Mouse (Mus musculus) heart, adult 2 months (tissue): Measurements from ENCODE around the gene Gm10197. TPM values are rescaled to one million over a fixed set of nuclear protein-coding genes. Genes with fewer than 3 reads are reported as not detected.

Experiments used
- DNase-seq, 2 experiments: peaks; one replicate each; pipeline ENCODE4 v3.0.0; 2021
- H3K27ac ChIP-seq: fragments of 200-600 bp; 2 replicates; pipeline ENCODE4 v1.8.1; 2022
- H3K27me3 ChIP-seq: fragments of 200-500 bp; 2 replicates; pipeline ENCODE4 v1.6.1; 2012; ENCODE audit warnings: mild to moderate bottlenecking, low read length, inconsistent platforms, mixed read lengths; ENCODE audit not compliant: control insufficient read depth, insufficient read depth
- H3K36me3 ChIP-seq: fragments of 200-500 bp; 2 replicates; pipeline ENCODE4 v1.6.1; 2012; ENCODE audit warnings: low read length, inconsistent platforms; ENCODE audit not compliant: control insufficient read depth, insufficient read depth
- H3K4me1 ChIP-seq: fragments of 200-500 bp; 2 replicates; pipeline ENCODE4 v1.6.1; 2011; ENCODE audit warnings: low read length; ENCODE audit not compliant: control insufficient read depth, insufficient read depth
- H3K4me3 ChIP-seq: fragments of 200-600 bp; 2 replicates; pipeline ENCODE4 v1.8.1; 2022
- H3K79me2 ChIP-seq: fragments of 200-500 bp; replicated peaks from 2 replicates; pipeline ENCODE4 v1.6.1; 2012; ENCODE audit warnings: mild to moderate bottlenecking, inconsistent platforms, low read length, moderate library complexity, mixed read lengths; ENCODE audit not compliant: control insufficient read depth, insufficient read depth
- H3K9ac ChIP-seq: fragments of 200-500 bp; 2 replicates; pipeline ENCODE4 v1.6.1; 2012; ENCODE audit warnings: low read depth, mild to moderate bottlenecking, control low read depth, inconsistent platforms, low read length, mixed read lengths
- CTCF ChIP-seq: fragments of 200-600 bp; IDR thresholded peaks from 2 replicates; pipeline ENCODE4 v1.8.1; 2022; ENCODE audit warnings: antibody characterized with exemption, mild to moderate bottlenecking, moderate library complexity
- EP300 ChIP-seq: fragments of 200-500 bp; IDR thresholded peaks from 2 replicates; pipeline ENCODE4 v1.6.1; 2011; ENCODE audit warnings: low read depth, low read length, control low read depth; ENCODE audit not compliant: insufficient read depth
- POLR2A ChIP-seq: fragments of 200-500 bp; IDR thresholded peaks from 2 replicates; pipeline ENCODE4 v1.6.1; 2011; ENCODE audit warnings: mild to moderate bottlenecking, low read depth, low read length, control low read depth; ENCODE audit not compliant: insufficient read depth
- WGBS: fragments of 180-500 bp; shearing (Covaris S2); methylation state at CpG from one replicate; pipeline ENCODE4 v1.1.7; 2018; 5-methylcytosine and 5-hydroxymethylcytosine counted together
- intact Hi-C: fragments of 180-260 bp; cut with DNase I; formaldehyde crosslinking; loops from one replicate; pipeline ENCODE4 v1.15.1; 2025
- polyA plus RNA-seq: library from polyadenylated mRNA; depleted of rRNA; stranded (reverse); fragments of >200 nt; gene quantifications from 2 replicates; pipeline ENCODE4 v1.2.3, GENCODE M21; 2012
- total RNA-seq, 2 experiments: library from RNA; stranded (reverse); gene quantifications; 2 replicates each; pipeline ENCODE4 v1.2.3; 2021

Gm10197 gene
- total and polyA plus RNA-seq, 3 experiments: not detected

DNA sequence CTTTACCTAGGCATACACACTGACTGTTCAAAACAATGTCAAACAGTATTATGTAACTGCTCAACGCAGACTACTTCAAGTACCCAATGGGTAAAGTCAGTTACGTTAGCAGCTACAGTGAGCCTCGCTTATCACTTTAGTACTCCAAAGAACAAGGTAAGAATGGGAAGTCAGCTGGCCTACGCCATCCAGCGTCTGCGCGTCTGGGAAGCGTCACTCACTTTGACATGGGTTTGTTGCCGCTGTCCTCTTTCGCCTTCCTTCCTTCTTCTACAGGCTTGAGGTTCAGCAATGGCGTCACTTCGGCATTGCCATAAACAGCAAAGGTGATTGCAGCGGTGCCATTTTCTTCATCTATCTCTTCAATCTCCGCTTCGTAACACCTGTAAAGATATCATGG, 11.8 kb upstream of the Gm10197 start:
- no peaks in the 10 kb centered on the region; the same call in none of the 2 replicates for H3K4me1 ChIP-seq
- no peaks in the 10 kb centered on the region for H3K27me3 ChIP-seq
- TF ChIP-seq EP300 (no peak), POLR2A (no peak)
- no peak for DNase-seq
- H3K79me2 ChIP-seq: no peaks in the 10 kb centered on the region
- WGBS: 74% methylated on average over 15 of the region's 15 CpGs
- no peak overlapping the region for H3K4me3 ChIP-seq
- intact Hi-C loops: no loop called here
- H3K27ac ChIP-seq: no peak overlapping the region
- no peak overlapping the region for H3K9ac ChIP-seq
- peaks cover 34% of the 10 kb centered on the region for H3K36me3 ChIP-seq

DNA sequence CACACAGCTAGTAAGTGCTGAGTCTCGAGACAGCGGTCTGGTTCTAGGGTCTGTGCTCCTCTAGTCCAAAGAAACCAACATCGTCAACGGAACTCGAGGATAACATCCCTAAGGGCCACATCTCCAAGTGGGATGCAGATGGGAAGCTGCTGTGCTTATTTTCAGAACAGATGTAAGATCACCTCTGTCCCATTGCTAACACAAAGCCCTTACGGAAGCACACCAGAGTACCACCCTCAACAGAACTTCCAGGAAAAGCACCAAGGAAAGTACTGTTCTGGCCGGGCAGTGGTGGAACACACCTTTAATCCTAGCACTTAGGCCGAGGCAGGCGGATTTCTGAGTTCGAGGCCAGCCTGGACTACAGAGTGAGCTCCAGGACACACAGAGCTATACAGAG, 6.9 kb upstream of the Gm10197 start:
- peaks cover 12% of the 10 kb centered on the region for H3K36me3 ChIP-seq
- intact Hi-C loops: loop anchor here (10.0 kb wide), 1 partner anchor 234 kb away; the partner anchor contains the start of gene Add3

DNA sequence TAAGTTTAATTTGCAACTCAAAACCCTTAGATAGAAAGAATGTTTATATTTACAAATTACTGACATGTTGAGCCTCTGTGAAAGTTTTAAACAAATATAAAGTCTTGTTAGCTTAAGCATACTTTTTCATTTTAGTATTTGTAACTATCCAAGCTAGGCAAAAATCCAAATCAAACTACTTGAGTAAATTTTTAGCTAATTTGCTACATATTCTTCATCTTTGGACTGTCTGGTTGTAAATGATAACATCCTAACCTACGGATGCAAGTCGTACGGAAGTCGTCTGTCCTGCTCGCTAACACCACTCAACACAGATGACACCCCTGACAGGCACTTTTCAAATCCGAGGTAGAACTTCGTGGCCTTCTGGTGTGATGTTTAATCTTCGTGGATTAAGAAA, 6.1 kb upstream of the Gm10197 start:
- no peak overlapping the region for H3K9ac ChIP-seq
- no peak overlapping the region for H3K4me3 ChIP-seq
- intact Hi-C loops: loop anchor here (10.0 kb wide), 1 partner anchor 233 kb away; the partner anchor contains the start of gene Add3
- WGBS: 80% methylated on average over 8 of the region's 8 CpGs
- H3K27ac ChIP-seq: no peak overlapping the region
- DNase-seq: no peak
- TF ChIP-seq EP300 (no peak), POLR2A (no peak), CTCF (no peak)
- H3K4me1 ChIP-seq: no peaks in the 10 kb centered on the region
- no peaks in the 10 kb centered on the region for H3K79me2 ChIP-seq
- H3K36me3 ChIP-seq: peaks cover 6% of the 10 kb centered on the region
- H3K27me3 ChIP-seq: no peaks in the 10 kb centered on the region

More for the DNA sequence above, 6.9 kb upstream of the Gm10197 start:
- H3K9ac ChIP-seq: no peak overlapping the region
- 86% methylated on average over 10 of the region's 10 CpGs for WGBS
- no peaks in the 10 kb centered on the region for H3K27me3 ChIP-seq
- H3K79me2 ChIP-seq: no peaks in the 10 kb centered on the region
- no peaks in the 10 kb centered on the region; the same call in 1 of the 2 replicates for H3K4me1 ChIP-seq
- TF ChIP-seq CTCF (no peak), POLR2A (no peak), EP300 (no peak)
- no peak overlapping the region for H3K4me3 ChIP-seq
- DNase-seq: no peak
- no peak overlapping the region for H3K27ac ChIP-seq

DNA sequence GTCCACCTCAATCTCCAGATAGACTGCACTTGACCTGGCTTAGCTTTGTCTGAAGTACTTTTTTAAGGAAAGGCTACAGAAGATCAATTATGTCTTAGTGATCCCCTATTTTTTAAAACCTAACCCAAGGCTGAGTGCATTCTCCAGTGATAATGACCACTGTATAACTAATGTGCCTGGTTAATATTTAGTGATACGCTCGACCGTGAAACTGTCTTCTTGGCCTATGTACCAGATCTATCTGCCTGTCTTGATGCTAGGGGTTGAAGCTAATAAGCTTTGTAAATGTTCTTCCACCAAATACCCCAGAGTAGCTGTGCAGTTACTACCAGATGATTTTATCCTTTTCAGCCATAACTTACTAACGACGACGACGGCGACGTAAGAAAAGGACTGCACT, 4.2 kb upstream of the Gm10197 start:
- WGBS: 93% methylated on average over 9 of the region's 9 CpGs
- Histone ChIP-seq H3K4me1 (no peaks in the 10 kb centered on the region), H3K27ac (no peak overlapping the region), H3K9ac (no peak overlapping the region), H3K36me3 (peaks cover 2% of the 10 kb centered on the region; the same call in 1 of the 2 replicates), H3K79me2 (no peaks in the 10 kb centered on the region), H3K4me3 (no peak overlapping the region), H3K27me3 (no peaks in the 10 kb centered on the region)
- no peak for DNase-seq
- TF ChIP-seq POLR2A (no peak), CTCF (no peak), EP300 (no peak)
- intact Hi-C loops: loop anchor here (10.0 kb wide), 1 partner anchor 231 kb away; the partner anchor contains the start of gene Add3

DNA sequence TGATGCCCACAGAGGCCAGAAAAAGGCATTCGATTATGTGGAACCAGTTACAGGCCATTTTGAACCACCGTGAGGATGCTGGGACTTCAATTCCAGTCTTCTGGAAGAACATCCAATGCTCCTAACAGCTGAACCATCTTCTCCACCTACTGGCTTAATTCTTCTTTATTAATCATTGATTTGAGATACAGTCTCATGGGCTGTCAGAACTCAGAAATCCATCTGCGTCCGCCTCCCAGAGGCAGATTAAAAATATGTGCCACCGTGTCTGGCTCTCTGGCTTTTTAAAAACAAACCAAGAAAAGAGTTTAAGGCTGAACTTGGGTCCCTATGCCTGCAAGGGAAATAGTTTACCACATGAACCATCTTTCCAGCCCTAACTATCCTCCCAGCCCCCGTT, 3.7 kb upstream of the Gm10197 start:
- no peaks in the 10 kb centered on the region for H3K27me3 ChIP-seq
- no peak for TF ChIP-seq POLR2A
- TF ChIP-seq CTCF: no peak
- peaks cover 2% of the 10 kb centered on the region; the same call in 1 of the 2 replicates for H3K36me3 ChIP-seq
- no peak overlapping the region for H3K9ac ChIP-seq
- no peak overlapping the region for H3K4me3 ChIP-seq
- intact Hi-C loops: loop anchor here (10.0 kb wide), 1 partner anchor 230 kb away; the partner anchor contains the start of gene Add3
- H3K27ac ChIP-seq: no peak overlapping the region
- DNase-seq: no peak
- no peaks in the 10 kb centered on the region for H3K79me2 ChIP-seq
- H3K4me1 ChIP-seq: no peaks in the 10 kb centered on the region
- WGBS: 92% methylated on average over 6 of the region's 6 CpGs

DNA sequence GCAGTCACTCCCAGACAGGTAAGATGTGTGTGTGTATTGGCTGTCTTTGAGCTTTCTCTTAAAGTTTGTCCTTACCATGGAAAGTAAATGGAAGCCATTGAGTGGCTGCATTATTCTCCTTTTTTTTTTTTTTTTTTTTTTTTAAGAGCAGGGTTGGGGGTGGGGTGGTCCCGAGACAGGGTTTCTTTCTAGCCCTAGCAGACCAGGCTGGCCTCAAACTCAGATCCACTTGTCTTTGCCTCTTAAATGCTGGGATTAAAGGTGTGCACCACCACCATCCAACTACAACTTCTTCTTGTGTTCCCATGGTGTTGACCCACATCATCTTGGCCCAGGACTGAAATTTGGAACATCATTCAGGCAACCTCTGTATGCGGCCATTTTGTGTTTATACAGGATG, 2.0 kb upstream of the Gm10197 start:
- no peak for DNase-seq
- no peaks in the 10 kb centered on the region for H3K27me3 ChIP-seq
- no peak overlapping the region for H3K9ac ChIP-seq
- TF ChIP-seq POLR2A (no peak), EP300 (no peak)
- no peak overlapping the region for H3K27ac ChIP-seq
- no peak overlapping the region for H3K4me3 ChIP-seq
- 94% methylated on average over 2 of the region's 2 CpGs for WGBS
- H3K36me3 ChIP-seq: no peaks in the 10 kb centered on the region; the same call in 1 of the 2 replicates
- no peaks in the 10 kb centered on the region; the same call in 1 of the 2 replicates for H3K79me2 ChIP-seq
- no peaks in the 10 kb centered on the region; the same call in 1 of the 2 replicates for H3K4me1 ChIP-seq
- intact Hi-C loops: loop anchor here (1.0 to 10.0 kb wide), 2 partner anchors 64 to 229 kb away; partner anchors contain the start of gene Add3
